Mouse (Mus musculus): ENCODE results near the gene Magi1. TPM values are rescaled to one million over a fixed set of nuclear protein-coding genes. Genes with fewer than 3 reads are reported as not detected.

The Magi1 gene
- total RNA-seq, 2 experiments from 2014 or later = 47.1 to 52.9 TPM

DNA sequence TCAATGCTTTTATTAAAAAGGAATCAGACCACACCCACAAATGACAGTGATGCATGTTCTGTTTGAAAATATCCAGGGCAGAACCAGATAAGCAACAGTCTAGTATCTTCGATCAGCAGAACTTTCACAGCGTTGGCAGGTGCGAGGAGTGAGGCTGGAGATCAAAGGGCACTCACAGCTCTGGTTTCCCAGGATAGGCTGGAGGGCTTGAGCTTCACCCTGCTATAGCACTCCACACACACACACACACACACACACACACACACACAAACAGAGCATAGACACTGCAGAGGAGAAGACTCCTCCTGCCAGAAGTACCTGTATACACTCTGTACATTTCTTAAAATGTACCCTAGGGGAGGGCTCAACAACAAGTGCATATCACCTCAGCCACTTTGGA, 214.3 kb downstream of the Magi1 start:
- no peak for DNase-seq (ENCODE audit: low spot score in 2 of 2)

DNA sequence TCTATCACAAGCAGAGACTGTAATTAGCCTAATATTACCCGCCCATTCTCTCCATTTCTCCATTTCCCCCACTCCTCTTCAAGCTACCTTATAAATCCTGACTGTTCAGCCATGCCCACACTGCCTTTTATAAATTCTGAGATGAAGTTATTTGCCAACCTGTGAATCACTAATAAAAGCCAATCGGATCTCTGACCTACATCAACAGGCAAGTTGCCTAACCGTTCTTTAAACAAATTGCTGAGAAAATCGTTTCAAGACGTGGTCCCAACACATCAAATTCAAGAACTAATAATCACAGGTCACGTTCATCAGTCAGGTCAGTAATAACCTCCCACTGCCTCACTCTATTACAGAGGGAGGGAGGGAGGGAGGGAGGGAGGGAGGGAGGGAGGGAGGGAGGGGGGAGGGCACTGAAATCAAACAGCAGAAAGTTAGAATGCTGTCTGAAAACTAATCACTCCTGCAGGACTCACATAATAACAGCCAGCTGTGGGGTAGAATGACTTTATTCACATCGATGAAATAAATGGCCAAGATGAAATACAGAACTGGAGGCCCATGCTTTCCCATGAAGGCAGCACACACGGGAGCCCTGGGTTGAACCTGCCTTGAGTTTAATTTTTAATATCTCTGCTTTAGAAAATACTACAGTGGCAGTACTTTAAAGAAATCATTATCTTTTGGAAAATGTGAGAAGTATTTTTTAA, 215.8 kb downstream of the Magi1 start:
- no peak for DNase-seq (ENCODE audit: low spot score in 2 of 2)

DNA sequence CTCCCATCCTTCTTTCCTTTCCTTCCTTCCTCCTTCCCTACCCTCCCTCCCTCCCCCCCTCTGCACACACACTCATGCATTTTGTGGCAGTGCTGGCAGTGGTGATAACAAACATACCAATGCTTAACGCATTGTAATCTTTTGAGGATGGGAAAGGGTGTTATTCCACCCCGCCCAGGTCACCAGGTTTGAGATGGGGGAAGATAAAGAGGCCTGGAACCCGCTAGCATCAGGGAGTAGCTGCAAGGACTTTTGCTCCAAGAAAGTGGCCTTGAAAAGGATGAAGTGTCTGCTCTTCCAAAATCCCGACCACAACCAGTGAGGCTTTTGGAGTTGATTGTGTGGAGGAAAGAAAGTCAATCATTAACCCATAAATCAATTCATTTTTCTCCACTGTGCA, 218.9 kb downstream of the Magi1 start:
- DNase-seq (ENCODE audit: low spot score in 2 of 2) = no peak

DNA sequence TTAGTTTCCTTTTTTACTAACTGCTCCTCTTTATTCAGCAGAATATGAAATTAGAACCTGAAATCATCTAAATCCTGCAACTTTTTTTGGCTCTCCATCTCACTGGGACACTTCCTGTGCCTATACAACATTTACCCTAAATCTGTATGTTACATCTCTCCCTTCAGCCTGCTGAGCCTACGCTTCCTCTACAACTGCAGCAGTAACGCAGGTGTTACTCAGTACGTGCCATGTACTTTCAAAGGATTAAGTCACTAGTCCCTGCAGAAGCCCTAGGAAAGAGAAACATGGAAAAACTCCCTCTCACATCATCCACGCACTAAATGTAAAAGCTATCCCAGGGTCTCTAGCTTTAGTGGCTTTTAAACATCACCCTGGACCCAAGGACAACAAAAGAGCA, 220.2 kb downstream of the Magi1 start:
- no peak for DNase-seq (ENCODE audit: low spot score in 2 of 2)

DNA sequence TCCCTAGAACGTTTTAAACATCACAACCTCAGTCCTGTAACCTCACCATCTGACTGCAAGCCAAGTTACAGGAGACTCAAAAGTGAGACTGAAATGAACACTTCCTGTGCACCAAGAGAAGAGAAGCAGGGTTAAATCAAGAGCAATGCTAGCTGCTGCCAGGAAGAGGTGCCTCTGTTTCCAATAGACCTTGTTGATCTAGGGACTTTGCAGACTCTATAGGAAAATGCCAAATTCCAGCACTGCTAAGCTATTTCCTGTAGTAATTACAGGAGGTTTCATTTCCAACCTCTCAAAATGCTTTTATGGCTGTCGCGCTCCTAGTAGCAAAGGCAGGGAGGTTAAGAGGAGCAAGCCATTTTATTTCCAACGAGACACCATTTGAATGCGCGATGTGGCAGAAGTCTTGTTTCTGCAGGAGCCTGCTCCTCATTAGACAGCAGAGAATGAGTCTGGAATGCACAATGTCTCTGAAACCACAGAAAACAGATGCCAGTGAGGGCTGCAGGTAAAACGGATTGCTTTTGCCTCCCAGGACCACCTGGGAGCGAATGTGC, 222.2 kb downstream of the Magi1 start:
- no peak for DNase-seq (ENCODE audit: low spot score in 2 of 2)

DNA sequence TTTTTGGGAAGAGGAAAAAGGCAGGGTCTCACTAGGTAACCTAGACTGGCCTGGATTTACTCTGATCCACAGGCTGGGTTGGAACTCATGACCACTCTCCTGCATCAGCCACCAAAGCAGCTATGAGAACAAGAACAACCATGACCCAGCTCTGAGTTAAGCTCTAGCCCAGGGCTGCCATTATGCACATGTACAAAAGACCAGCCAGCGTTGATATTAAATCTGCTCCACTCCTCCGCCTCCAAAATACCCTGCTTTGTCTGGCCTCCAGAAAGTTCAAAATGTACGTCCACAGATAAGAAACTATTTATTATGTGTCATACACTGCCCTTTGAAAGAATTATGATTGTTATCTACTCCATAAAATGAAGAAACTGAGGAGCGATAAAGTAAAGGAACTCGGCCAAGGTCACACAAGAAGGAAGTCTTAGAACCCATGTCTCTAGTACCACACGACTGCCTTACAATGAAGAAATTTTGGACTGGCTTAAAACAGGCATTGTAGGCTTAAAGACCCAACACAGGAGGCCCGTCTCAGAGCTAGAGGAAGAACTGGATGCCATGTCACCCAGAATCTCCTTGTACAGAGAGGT, 223.0 kb downstream of the Magi1 start:
- DNase-seq (ENCODE audit: low spot score in 2 of 2) = no peak

DNA sequence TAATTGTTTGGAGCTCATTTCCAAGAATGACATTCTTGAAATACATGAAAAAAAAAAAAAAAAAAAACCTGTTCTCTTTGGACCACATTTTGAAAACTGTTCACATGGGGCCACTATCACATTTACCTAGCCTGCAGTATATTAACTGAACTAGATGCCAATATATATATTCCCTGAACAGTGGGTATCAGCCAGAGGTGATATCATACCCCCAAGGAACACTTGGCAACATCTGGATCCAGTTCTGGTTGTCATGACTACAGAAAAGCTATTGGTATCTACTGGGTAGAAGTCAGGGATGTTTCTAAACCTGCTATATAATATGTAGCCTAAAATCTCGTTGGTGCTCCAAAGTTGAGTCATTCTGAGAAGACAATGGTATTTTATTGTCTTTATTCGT, 224.6 kb downstream of the Magi1 start:
- DNase-seq (ENCODE audit: low spot score in 2 of 2) = no peak

DNA sequence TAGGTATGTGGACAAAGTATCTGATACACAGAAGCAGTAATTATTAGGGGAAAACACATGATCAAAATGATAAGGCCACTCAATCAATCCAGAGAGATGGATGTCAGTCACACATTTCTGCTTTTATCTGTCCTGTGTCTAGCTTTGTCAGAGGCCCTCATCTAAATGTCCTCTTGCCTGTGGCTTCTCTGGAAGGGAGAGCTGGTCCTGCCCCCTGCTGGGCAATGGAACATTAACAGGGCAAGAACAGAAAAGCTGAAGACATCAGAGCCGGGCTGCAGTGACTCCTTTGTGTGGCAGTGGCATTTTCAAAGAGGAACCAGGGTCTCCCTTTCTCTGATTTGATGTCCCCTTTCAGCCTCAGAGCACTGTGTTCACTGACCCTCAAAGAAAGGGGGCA, 229.8 kb downstream of the Magi1 start:
- DNase-seq (ENCODE audit: low spot score in 2 of 2) = peak; percentile 43 to 67

DNA sequence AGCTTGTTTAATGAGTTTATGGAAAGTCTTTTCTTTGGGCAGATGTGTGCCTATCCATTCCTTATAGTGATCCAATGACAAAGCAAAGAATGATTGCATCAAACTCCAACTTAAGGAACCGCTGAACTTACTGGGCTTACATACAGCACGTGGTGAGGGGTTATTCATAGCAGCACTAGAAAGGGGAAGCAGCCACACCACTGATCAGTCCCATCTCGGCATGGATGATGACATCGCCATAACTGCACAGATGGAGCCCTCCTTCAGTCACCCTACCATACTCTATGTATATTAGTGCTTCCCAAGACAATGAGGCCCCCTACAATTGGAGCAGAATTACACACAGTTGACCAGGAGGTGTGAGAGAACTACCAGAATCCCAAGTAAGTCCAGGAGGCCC, 238.5 kb downstream of the Magi1 start:
- DNase-seq (ENCODE audit: low spot score in 2 of 2) = no peak

DNA sequence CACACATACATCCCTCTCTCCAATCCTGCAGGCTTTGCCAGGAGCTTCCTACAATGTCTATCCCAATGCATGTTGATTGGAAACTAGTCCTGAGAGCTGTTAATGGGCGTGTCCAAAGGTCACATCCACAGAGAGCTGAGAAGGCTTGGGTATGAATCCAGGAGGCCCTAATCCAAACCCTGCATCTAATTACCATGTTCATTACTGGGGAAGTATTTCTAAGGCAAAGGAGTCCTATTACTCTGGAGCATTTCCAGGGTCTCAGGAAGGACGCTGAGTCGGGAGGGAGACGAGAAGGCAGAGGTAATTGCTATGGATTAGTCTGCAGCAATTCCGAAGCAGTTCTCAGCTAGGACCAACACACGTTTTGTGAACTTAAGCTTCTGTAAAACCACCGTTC, 240.3 kb downstream of the Magi1 start:
- DNase-seq (ENCODE audit: low spot score in 2 of 2) = no peak

DNA sequence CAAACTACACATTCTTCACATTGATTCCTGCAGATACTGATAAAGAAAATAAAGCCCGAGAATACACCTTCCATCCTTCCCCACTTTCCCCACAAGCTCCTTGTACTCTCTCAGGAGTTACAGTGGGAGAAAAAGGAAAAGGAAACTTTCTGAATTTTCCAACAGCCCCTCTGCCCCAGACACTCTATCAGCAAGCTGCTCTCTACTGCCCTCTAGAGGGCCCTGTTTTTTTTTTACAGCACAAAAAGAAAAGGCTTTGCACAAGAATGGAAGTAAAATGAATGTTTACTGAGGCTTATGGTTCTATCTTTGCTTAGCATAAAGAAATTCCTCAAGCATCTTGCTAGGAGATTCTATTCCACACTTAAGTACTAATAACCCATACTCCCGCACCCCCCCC, 243.6 kb downstream of the Magi1 start:
- DNase-seq (ENCODE audit: low spot score in 2 of 2) = peak; percentile 19 to 64

DNA sequence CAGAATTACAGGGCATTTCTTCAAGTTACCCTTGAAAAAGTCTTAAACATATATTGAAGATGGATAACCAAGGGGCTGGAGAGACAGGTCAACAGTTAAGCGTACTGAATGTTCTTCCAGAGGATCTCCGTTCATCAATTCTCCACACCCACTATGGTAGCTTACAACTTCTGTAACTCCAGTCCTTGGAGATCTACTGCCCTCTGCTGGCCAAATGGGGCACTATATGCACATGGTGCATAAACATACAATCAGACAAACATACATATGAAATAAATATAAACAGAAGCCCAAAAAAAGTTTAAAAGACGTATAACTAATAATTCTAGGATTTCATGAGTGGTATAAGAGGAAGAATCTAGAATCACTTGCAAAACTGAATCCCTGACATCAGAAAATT, 244.8 kb downstream of the Magi1 start:
- no peak for DNase-seq (ENCODE audit: low spot score in 2 of 2)

DNA sequence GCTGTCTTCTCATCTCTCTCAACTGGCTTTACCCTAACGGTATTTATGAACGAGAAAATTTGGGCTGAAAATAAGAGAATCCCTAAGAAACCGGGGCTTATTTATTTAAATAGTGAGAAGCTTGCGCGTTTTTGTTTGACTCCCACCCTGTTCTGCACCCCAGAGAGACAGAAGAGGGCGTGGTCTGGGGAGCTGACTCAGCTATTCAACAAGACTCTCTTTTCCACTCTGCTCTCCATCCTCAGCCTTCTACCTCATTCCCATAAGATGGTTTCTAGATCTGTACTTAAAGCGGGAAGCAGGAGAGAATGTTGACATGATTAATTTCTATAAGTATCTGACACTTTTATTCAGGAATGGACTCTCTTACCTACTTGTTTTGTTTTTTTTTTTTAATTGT, 247.2 kb downstream of the Magi1 start:
- DNase-seq (ENCODE audit: low spot score in 2 of 2) = no peak

DNA sequence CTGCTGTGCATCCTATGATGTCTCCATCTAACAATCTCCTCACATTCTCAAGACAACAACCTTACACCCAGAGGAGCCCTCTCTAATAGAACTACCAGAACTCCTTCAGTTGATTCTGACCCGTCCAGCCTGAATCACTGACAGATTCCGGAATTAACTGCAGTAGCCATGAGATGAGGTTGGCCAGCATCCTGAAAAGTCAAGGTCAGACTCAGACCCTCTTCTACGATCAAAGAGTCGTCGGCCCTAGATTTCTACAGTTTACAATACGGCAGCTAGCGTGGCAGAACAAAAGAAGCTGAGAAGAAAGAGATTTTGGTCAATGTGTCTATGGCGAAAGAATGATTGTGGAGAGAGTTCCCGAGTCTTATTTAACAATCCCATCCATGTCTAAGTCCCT, 257.4 kb downstream of the Magi1 start:
- DNase-seq (ENCODE audit: low spot score in 2 of 2) = no peak

DNA sequence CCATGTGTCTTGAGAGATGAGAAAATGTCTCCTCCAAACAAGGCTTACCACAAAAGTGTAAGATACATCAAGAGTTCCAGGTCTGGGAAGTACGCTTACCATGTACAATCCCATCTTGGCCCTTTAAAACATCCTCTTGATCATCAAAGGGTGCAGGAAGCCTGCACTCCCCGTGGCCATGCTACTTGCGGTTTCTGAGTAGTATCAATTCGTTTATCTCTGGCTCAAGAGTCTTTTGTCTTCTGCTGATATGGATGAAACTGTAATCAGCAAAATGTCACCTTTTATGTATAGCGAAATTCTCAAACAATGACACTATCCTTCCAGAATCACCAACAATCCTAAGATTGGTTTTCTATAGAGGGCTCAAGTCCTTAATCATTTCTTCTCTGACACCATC, 261.3 kb downstream of the Magi1 start:
- DNase-seq (ENCODE audit: low spot score in 2 of 2) = no peak

DNA sequence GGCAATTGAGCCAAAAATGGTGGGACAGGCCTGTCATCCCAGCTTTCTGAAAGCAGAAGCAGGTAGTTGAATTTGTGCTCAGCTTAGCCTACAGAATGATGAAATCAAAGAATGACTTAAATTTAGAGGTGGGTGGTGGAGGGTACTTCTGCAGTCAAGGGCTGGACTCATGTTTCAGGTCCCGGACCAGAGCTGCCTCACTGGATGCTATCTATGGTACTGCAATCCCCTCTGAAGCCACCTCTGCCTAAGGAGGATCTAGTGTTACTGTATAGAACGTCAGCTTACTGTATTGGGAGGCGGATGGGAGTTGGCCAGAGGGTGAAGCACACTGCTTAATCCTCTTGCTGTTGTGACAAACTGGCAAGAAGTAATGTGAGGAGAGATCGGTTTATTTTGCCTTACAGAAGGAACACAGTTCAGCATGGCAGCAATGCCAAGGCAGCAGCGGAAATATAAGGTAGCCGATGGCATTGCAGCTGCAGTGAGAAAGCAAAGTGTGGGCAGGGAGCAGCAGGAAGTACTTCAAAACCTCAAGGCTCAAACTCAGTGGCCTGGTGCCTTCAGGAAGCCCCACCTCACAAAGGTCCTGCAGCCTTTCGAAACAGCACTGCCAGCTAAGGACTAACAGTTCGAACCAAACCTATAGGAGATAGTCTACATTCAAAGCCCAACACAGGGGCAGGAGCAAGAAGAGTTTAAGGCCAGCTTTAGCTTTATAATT, 262.3 kb downstream of the Magi1 start:
- no peak for DNase-seq (ENCODE audit: low spot score in 2 of 2)

DNA sequence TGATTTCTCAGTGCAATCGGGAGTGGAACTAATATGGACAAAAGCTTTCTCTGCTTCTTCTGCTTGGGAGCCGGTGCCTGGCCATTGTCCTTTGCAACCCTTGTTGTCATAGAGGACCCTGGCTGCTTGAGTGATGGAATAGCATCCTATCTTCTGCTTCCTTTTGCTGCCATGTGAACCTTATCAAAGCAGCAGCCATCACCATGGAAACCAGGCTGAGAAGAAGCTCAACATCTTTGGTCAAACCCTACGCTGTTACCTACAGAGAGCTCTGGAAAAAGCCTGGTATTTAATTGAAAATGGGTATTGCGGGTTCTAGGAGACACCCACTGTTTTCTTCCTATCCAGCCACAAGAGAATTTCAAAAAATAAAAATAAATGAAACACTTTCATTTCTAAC, 263.2 kb downstream of the Magi1 start:
- DNase-seq (ENCODE audit: low spot score in 2 of 2) = no peak

DNA sequence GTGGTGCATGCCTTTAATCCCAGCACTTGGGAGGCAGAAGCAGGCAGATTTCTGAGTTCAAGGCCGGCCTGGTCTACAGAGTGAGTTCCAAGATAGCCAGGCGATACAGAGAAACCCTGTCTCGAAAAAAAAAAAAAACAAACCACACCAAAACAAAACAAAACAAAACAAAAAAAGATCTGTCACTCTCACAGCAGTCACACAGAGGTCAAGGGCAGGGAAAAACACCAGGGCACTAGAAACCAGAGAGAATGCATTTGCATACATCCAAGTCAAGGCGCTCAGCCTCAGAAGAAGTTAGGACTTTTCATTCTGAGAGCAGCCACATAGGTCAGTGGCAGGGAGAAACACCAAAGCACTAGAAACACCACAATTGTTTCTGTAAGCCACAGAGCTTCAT, 263.8 kb downstream of the Magi1 start:
- DNase-seq (ENCODE audit: low spot score in 2 of 2) = no peak

DNA sequence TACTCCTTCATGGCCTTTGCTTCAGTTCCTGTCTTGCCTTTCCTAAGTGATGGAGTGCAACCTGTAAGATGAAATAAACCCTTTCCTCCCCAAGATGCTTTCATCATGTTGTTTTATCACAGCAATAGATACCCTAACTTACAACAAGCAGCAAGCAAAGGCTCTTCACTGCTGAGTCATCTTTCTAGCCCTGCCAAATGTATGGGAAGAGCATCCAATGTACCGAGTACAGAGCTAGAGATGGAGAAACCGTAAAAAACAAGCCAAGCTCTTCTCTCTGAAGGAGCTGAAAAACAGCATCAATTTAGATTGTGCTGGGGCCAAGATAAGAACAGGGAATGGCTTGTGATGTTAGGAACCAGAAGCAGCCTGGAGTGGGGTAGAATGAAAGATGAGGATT, 270.0 kb downstream of the Magi1 start:
- DNase-seq (ENCODE audit: low spot score in 2 of 2) = no peak

DNA sequence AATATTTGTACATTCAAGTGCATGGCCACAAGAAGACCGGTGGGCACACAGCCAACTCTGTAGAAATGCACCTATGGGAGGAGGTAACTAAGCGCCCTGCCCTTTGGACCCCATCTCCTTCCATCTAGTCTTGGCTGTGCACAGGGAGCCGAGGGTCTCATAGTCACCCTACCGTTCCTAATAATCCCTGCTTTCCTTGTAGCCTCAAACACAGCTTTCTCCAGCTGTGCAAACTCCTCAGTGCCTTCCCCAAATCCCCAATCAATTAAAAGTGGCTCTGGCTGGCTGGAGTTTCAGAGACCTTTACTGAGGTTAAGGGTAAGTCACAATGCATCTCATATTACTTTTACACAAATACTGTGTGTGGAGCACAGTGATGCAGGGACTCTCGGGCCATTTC, 271.8 kb downstream of the Magi1 start:
- DNase-seq (ENCODE audit: low spot score in 2 of 2) = no peak

DNA sequence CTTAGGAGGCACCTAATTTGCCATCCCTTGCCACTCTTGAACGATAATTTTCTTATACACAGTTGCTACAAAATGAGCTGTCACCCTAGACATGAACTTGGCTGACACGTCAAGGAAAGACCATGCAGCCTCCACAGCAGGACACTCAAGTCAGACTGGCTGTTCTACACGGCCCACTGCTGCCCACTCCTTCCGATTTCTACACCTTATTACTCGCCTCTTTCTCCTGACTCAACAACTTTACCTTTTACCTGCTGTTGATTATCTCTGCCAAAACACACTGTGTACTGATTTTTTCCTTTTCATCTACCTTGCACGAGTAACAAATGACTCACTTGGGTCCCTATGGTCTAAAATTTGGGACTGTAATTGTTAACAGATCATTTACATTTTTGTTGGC, 272.2 kb downstream of the Magi1 start:
- DNase-seq (ENCODE audit: low spot score in 2 of 2) = no peak

DNA sequence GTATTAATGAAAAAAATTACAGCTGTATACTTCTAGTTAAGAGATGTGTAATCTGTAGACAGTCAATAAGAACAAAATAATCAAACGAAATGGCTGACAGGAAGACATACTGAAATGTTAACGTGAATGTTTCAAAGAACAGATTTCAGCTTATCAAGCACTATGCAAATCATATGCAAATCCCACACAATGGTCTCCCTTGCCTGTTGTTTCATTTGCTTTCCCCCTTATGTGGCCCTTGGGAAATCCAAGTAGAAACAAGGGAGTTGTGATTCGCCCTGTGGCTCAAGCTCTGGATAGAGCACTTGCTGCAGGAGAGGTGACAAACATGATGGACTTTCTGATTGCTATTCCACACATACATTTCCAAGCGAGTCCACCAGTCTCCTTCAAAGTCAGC, 275.1 kb downstream of the Magi1 start:
- DNase-seq (ENCODE audit: low spot score in 2 of 2) = no peak

Measured in layer of hippocampus, postnatal 14 days (tissue).